Mouse (Mus musculus) heart, embryonic 15.5 days (tissue): ENCODE data around the gene Mgat3. TPM values are rescaled to one million over a fixed set of nuclear protein-coding genes. Genes with fewer than 3 reads are reported as not detected.

ENCODE experiments used
- ATAC-seq: fragments of 200-750 bp; cut with Nextera tagmentation; replicated peaks from 2 replicates; pipeline ENCODE4 v1.8.0; 2017; ENCODE audit warnings: low read depth, moderate TSS enrichment; ENCODE audit not compliant: insufficient number of reproducible peaks, insufficient read depth, low FRiP score
- H3K27ac ChIP-seq: fragments of 300-500 bp; sonication (generic); 2 replicates; pipeline ENCODE4 v1.5.1; 2015; ENCODE audit warnings: mild to moderate bottlenecking, inconsistent platforms
- H3K27me3 ChIP-seq: fragments of 300-500 bp; sonication (generic); 2 replicates; pipeline ENCODE4 v1.6.1; 2015; ENCODE audit warnings: inconsistent platforms
- H3K36me3 ChIP-seq: fragments of 300-500 bp; sonication (generic); 2 replicates; pipeline ENCODE4 v1.6.1; 2015; ENCODE audit warnings: mild to moderate bottlenecking, inconsistent platforms
- H3K4me1 ChIP-seq: fragments of 300-500 bp; sonication (generic); replicated peaks from 2 replicates; pipeline ENCODE4 v1.6.1; 2015; ENCODE audit warnings: inconsistent platforms
- H3K4me2 ChIP-seq: fragments of 300-500 bp; sonication (generic); 2 replicates; pipeline ENCODE4 v1.6.1; 2015; ENCODE audit warnings: inconsistent platforms, mild to moderate bottlenecking, moderate library complexity
- H3K4me3 ChIP-seq: fragments of 300-500 bp; sonication (generic); 2 replicates; pipeline ENCODE4 v1.5.1; 2015; ENCODE audit warnings: mild to moderate bottlenecking, inconsistent platforms
- H3K9ac ChIP-seq: fragments of 300-500 bp; sonication (generic); 2 replicates; pipeline ENCODE4 v1.6.1; 2015; ENCODE audit warnings: mild to moderate bottlenecking, inconsistent platforms
- H3K9me3 ChIP-seq: fragments of 300-500 bp; sonication (generic); replicated peaks from 2 replicates; pipeline ENCODE4 v1.6.1; 2016; ENCODE audit warnings: inconsistent platforms
- WGBS: fragments of 180-500 bp; shearing (Covaris S2); methylation state at CpG from one replicate; pipeline ENCODE4 v1.1.7; 2015; ENCODE audit warnings: mixed read lengths; 5-methylcytosine and 5-hydroxymethylcytosine counted together
- polyA plus RNA-seq: library from polyadenylated mRNA; unstranded; fragments of >200 nt; fragmentation: Nextera tagmentation; extraction: Ambion mirVana; gene quantifications from 2 replicates; pipeline ENCODE4 v1.2.1, GENCODE M21; 2015

Mgat3 gene
- polyA plus RNA-seq, result 0.93 and 2.5 TPM in 2 replicates

DNA sequence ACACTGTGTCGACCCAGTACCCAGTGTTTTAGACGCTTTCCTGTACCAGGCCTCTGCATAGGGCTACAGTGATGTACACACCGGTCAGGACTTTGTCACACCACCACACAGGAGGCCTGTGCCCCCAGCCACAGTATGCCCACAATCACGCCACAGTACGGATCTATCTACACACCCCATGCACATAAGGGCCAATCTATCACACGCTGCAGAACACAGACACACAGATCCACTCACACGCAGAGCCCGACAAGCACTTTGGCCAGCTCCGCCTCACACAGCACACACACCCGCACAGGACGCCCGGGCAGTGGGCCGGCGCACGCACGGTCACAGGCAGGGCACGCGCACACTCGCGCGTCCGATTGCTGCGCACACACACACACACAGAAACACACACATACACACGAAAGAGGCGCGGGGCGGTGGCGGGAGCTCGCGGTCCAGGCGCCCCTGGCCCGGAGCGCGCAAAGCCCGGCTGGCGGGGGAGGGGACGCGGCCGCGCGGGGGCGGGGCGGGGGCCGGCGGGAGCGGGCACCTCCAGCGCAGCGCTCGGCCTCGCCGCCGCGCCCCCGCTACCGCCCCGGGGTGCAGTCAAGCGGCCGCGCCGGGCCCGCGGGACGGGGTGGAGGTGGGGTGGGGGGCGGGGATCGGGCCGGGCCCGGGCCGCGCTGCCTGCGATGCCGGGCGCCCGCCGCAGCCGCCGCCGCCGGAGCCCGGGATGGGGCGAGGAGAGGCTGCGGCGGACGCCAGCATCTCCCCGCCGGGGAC lies at the start of gene Mgat3:
TSS of gene Mgat3 (plus strand) at position 721 of the 771 bp plus-strand sequence.
- Histone ChIP-seq H3K9me3 (no peaks in the 10 kb centered on the region), H3K27me3 (peaks cover 39% of the 10 kb centered on the region; the same call in 1 of the 2 replicates), H3K4me3 (peak within 1 kb of the TSS; percentile 70), H3K4me2 (peak within 1 kb of the TSS; percentile 98), H3K9ac (peak within 1 kb of the TSS; percentile 54), H3K36me3 (no peaks in the 10 kb centered on the region), H3K4me1 (peaks cover 26% of the 10 kb centered on the region), H3K27ac (peak within 1 kb of the TSS; percentile 49; the same call in 1 of the 2 replicates)
- ATAC-seq, result peak; percentile 58
- 4% methylated on average over 52 of the region's 85 CpGs for WGBS

DNA sequence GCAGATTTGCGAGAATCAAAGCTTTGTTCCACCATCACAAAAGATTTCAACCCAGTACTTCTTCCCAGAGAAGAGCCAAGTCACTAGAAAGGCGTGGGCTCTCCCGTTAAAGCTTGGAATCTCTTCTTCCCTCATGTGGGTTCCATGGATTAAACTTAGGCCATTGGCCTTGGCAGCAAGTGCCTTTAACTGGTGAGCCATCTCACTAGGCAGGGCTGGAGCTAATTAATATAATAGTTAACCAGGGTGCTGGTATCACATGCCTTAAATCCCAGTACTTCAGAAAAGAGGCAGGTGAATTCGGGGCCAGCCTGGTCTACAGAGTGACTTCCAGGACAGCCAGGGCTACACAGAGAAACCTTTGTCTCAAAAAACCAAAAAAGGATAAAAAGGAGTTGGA lies 48.9 kb upstream of the Mgat3 start:
- H3K4me1 ChIP-seq, result no peaks in the 10 kb centered on the region
- no peak overlapping the region for H3K4me2 ChIP-seq
- no peak overlapping the region for H3K27ac ChIP-seq
- 79% methylated on average over 4 of the region's 4 CpGs for WGBS
- no peaks in the 10 kb centered on the region for H3K27me3 ChIP-seq
- H3K36me3 ChIP-seq, result no peaks in the 10 kb centered on the region
- no peak overlapping the region for H3K9ac ChIP-seq
- ATAC-seq, result no peak
- H3K9me3 ChIP-seq, result no peaks in the 10 kb centered on the region
- H3K4me3 ChIP-seq, result no peak overlapping the region

DNA sequence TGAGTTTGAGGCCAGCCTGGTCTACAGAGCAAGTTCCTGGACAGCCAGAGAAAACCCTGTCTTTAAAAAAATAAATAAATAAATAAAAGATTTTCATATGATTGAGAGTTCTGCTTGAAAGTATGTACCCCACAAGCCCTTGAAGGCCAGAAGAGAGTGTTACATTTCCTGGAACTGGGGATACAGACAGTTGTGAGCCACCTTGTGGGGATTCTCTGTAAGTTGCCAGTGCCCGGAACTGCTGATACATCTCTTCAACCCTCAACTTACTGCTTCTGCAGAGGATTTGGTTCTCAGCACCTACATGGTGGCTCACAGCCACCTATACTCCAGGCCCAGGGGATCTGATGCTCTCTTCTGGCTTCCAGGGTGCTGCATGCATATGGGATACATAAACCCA lies 46.3 kb upstream of the Mgat3 start:
- no peak overlapping the region for H3K4me2 ChIP-seq
- no peaks in the 10 kb centered on the region for H3K36me3 ChIP-seq
- H3K27ac ChIP-seq, result no peak overlapping the region
- H3K9ac ChIP-seq, result no peak overlapping the region
- no peak for ATAC-seq
- H3K9me3 ChIP-seq, result no peaks in the 10 kb centered on the region
- no peaks in the 10 kb centered on the region for H3K4me1 ChIP-seq
- 50% methylated on average over 1 of the region's 1 CpGs for WGBS
- H3K4me3 ChIP-seq, result no peak overlapping the region
- H3K27me3 ChIP-seq, result no peaks in the 10 kb centered on the region

DNA sequence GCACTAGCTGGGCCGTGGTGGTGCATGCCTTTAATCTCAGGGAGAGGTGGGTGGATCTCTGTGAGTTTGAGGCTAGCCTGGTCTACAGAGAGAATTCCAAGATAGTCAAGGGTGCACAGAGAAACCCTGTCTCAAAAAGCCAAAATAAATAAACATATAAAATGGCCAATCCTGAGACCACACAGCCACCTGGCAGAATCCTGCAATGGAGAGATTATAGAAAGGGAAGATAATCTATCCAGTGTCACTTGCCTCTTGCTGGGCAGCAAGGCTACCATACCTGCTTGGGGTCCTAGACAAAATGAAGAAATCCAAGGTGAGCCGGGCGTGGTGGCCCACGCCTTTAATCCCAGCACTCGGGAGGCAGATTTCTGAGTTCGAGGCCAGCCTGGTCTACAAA lies 43.5 kb upstream of the Mgat3 start:
- WGBS, result 83% methylated on average over 6 of the region's 6 CpGs

DNA sequence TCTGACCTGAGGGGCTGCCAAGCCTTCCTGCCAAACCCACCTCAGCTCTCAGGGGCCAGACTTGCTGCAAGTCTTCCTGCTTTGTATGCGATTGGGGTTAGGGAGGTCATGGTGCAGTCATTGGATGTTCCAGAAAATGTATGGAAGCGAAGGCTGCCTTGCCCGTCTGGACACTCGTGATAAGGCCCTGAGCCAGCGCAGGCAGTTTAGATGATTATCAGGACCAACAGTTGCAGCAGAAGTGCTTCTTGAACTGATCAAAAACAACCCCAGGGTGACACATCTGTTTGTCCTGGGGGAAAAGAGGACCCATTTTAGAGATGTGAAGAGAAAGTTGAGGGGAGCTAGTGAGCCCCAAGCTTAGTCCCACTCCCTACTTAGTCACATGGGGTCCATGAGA lies 42.8 kb upstream of the Mgat3 start:
- ATAC-seq, result no peak
- no peaks in the 10 kb centered on the region for H3K9me3 ChIP-seq

More for the DNA sequence above, 43.5 kb upstream of the Mgat3 start:
- Histone ChIP-seq H3K9me3 (no peaks in the 10 kb centered on the region), H3K36me3 (no peaks in the 10 kb centered on the region), H3K4me3 (no peak overlapping the region), H3K27me3 (no peaks in the 10 kb centered on the region), H3K9ac (no peak overlapping the region), H3K4me1 (peaks cover 15% of the 10 kb centered on the region), H3K27ac (no peak overlapping the region), H3K4me2 (no peak overlapping the region)
- ATAC-seq, result no peak

DNA sequence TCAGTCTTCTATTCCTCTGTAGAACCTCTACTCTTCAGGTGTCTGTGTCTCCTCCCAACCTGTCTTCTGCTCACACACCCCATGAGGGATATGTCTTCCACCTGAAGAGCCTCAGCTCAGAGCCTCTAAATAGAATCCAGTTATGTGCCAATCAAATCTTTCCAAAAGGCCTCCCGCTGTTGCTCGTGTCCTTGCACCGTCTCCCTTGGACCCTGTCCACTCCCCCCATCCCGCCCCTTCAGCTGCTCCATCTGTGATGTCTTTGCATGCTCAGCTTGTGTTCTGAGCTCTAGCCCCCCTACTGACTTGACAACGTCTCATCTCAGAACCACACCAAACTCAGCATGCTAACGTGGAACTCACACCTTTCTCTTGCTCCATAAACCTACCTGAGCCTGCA lies 42.1 kb upstream of the Mgat3 start:
- WGBS, result 70% methylated on average over 6 of the region's 6 CpGs
- Histone ChIP-seq H3K36me3 (no peaks in the 10 kb centered on the region), H3K4me2 (no peak overlapping the region), H3K27me3 (no peaks in the 10 kb centered on the region), H3K9me3 (no peaks in the 10 kb centered on the region), H3K27ac (no peak overlapping the region), H3K9ac (no peak overlapping the region), H3K4me1 (peaks cover 28% of the 10 kb centered on the region), H3K4me3 (no peak overlapping the region)
- ATAC-seq, result no peak

More for the DNA sequence above, 42.8 kb upstream of the Mgat3 start:
- Histone ChIP-seq H3K36me3 (no peaks in the 10 kb centered on the region), H3K4me1 (peaks cover 22% of the 10 kb centered on the region), H3K27me3 (no peaks in the 10 kb centered on the region), H3K9ac (no peak overlapping the region), H3K4me2 (no peak overlapping the region), H3K4me3 (no peak overlapping the region), H3K27ac (no peak overlapping the region)
- 47% methylated on average over 5 of the region's 5 CpGs for WGBS

DNA sequence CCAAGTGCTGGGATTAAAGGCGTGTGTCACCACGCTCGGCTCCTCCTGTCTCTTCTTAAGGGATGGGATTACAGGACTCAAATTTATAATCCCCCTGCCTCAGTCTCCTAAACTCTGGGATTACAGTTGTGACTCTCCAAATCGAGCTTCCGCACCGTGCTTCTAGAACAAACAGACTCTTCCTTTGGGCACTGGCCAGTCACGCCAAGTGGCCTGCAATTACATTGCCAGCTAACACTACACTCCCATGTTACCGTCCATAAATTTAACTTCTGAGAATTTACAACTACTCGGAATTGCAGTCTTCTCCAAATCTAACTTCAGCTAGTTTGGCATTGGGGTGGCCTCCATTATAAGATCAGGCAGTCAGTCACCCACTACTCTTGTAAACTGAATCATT lies 41.1 kb upstream of the Mgat3 start:
- Histone ChIP-seq H3K27ac (peak overlapping the region; percentile 100), H3K9ac (peak overlapping the region; percentile 79; the same call in 1 of the 2 replicates), H3K27me3 (no peaks in the 10 kb centered on the region), H3K4me1 (peaks cover 37% of the 10 kb centered on the region), H3K36me3 (no peaks in the 10 kb centered on the region), H3K4me3 (peak overlapping the region; percentile 75), H3K4me2 (peak overlapping the region; percentile 73), H3K9me3 (no peaks in the 10 kb centered on the region)
- ATAC-seq, result no peak
- 75% methylated on average over 9 of the region's 9 CpGs for WGBS

DNA sequence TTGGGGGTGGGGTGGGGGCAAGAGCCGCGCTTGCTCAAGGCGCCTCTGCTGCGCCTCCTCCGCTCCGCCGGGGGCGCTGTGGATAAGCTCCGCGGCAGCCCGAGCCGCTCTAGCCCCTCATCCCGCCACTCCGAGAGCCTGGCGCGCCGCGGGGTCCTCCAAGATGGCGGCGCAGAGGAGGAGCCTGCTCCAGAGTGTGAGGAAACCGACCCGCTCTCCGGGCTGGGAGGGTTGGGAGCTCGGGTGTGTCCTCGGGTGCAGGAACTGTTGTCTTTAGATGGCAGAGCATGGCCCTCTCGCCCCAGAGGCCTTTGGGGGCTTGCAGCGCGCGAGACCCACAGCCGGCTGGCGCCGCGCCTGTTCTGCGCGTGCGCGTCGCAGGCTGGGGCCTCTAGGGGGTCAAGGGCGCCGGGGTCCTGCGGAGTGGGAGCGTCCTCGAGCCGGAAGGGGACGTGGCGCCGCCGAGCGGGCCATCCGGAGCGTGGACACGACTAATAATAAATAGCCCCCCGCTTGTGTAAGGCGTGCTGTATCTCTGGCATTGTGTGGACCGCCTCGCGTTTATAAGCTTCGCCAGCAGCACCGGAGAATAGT lies 40.4 kb upstream of the Mgat3 start, which contains the start of gene Tab1:
TSS of gene Tab1 (plus strand) at position 135 of the 594 bp plus-strand sequence.
- Histone ChIP-seq H3K27me3 (no peaks in the 10 kb centered on the region), H3K36me3 (no peaks in the 10 kb centered on the region), H3K4me1 (peaks cover 43% of the 10 kb centered on the region), H3K9ac (peak within 1 kb of the TSS; percentile 79), H3K4me2 (peak within 1 kb of the TSS; percentile 73), H3K9me3 (no peaks in the 10 kb centered on the region), H3K4me3 (peak within 1 kb of the TSS; percentile 75), H3K27ac (peak within 1 kb of the TSS; percentile 100)
- ATAC-seq, result peak; percentile 91
- under 1% methylated on average over 59 of the region's 59 CpGs for WGBS

DNA sequence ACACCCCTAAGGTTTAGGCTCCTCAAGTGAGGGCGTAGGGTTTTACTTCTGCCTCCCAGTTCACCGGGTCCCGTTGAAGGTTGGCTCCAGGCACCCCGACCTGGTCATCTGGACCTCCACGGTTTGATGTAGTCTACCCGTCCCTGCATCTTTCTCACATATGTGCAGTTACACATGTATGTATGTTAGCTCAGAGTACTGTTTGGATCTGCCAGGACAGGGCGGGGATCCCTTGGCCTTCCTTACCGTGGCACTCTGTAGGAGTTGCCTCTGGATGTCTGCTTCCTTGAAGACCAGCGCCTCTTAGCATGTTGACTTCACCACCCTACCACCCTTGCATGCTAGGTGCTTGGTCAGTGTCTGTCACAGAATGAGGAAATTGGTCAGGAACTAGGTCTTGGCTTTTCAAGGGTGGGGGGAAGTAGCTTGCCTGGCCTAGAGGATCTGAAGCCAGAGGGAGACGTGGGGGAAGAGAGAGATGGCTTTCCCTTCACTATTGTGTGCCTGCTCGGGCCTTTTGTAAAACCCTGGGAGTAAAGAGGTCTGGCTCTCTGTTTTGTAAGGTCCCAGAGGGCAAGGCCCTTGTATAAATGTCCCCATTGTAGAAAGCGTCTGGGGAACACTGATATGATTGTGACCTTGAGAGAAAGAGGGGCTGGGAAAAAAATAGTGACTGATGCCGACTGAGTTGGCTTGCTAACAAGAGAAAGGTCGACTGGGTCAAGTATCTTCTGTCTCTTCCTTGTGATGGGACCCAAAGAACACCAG lies 39.7 kb upstream of the Mgat3 start:
- peak overlapping the region; percentile 79 for H3K9ac ChIP-seq
- WGBS, result 9% methylated on average over 14 of the region's 14 CpGs
- peak overlapping the region; percentile 100 for H3K27ac ChIP-seq
- peak overlapping the region; percentile 73 for H3K4me2 ChIP-seq
- H3K27me3 ChIP-seq, result no peaks in the 10 kb centered on the region
- no peaks in the 10 kb centered on the region for H3K9me3 ChIP-seq
- peaks cover 51% of the 10 kb centered on the region for H3K4me1 ChIP-seq
- ATAC-seq, result no peak; the same call in 1 of the 2 replicates
- H3K4me3 ChIP-seq, result peak overlapping the region; percentile 75
- no peaks in the 10 kb centered on the region for H3K36me3 ChIP-seq

DNA sequence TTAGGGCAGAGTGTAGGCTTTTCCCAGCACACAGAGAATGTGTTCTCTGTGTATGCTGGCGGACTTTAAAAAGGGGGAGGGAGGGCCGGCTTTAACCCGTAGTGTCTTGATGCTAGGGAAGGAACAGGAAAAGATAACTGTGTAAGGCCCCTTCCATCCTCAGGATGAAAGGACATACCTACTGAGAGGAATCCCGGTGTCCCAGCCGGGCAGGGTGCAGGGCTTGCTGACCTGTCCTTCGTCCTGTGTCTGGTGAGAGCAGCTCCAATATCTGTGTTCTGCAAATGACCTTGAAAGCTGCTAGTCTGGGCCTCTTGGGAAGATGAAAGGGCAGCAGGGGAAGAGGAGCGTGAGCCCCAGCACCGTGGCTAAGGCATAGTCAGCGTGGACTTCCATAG lies 39.1 kb upstream of the Mgat3 start:
- H3K4me2 ChIP-seq, result peak overlapping the region; percentile 73
- H3K27me3 ChIP-seq, result no peaks in the 10 kb centered on the region
- peaks cover 57% of the 10 kb centered on the region for H3K4me1 ChIP-seq
- peak overlapping the region; percentile 75 for H3K4me3 ChIP-seq
- no peaks in the 10 kb centered on the region for H3K36me3 ChIP-seq
- no peaks in the 10 kb centered on the region for H3K9me3 ChIP-seq
- H3K9ac ChIP-seq, result peak overlapping the region; percentile 79
- WGBS, result 21% methylated on average over 9 of the region's 9 CpGs
- peak overlapping the region; percentile 100 for H3K27ac ChIP-seq
- no peak; the same call in 1 of the 2 replicates for ATAC-seq

DNA sequence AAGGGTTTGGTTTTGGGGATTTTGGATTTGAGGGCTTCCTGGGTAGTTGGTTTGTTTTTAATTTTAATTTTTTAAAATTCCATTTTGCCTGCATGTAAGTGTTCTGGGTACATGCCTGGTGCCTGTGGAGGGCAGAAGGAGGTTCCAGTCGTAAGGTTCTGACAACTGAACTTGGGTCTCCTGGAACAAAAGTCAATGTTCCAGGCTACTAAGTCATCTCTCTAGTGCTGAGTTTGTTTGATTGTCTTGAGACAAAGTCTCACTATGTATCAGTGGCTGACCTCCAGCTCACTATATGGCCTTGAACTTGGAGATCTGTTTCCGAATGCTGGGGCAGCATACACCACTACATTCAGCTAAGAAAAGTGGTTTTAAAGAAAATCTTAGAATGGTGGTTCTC lies 38.0 kb upstream of the Mgat3 start:
- Histone ChIP-seq H3K4me3 (no peak overlapping the region), H3K27me3 (no peaks in the 10 kb centered on the region), H3K36me3 (peaks cover 4% of the 10 kb centered on the region; the same call in 1 of the 2 replicates), H3K9me3 (no peaks in the 10 kb centered on the region), H3K27ac (peak overlapping the region; percentile 100), H3K4me2 (no peak overlapping the region), H3K9ac (no peak overlapping the region), H3K4me1 (peaks cover 60% of the 10 kb centered on the region)
- ATAC-seq, result no peak
- 89% methylated on average over 2 of the region's 2 CpGs for WGBS
